Mouse (Mus musculus) neural tube, embryonic 11.5 days (tissue): ENCODE data around the gene Spryd7. TPM values are rescaled to one million over a fixed set of nuclear protein-coding genes. Genes with fewer than 3 reads are reported as not detected.
A peak's percentile ranks its signal among the peaks of the same experiment; 100 is the strongest.
"Not testable (repeated sequence)": the region's sequence is repeated elsewhere in the genome, so short reads cannot be mapped to it uniquely, and the experiment has no call there.

ENCODE experiments used
- ATAC-seq: fragments of 200-750 bp; cut with Nextera tagmentation; 2 replicates; pipeline ENCODE4 v1.8.0; 2017; ENCODE audit warnings: moderate number of reproducible peaks, mild to moderate bottlenecking, moderate TSS enrichment, moderate library complexity; ENCODE audit not compliant: insufficient read depth, low FRiP score, low TSS enrichment
- DNase-seq: peaks from one replicate; pipeline ENCODE4 v3.0.0-alpha.2; 2015; ENCODE audit warnings: low spot score
- H3K27ac ChIP-seq: fragments of 300-500 bp; sonication (generic); 2 replicates; pipeline ENCODE4 v1.5.1; 2014; ENCODE audit warnings: low read depth, mild to moderate bottlenecking, low read length
- H3K27me3 ChIP-seq: fragments of 300-500 bp; sonication (generic); 2 replicates; pipeline ENCODE4 v1.6.1; 2014; ENCODE audit warnings: mild to moderate bottlenecking, low read length, mixed read lengths; ENCODE audit not compliant: control insufficient read depth, insufficient read depth
- H3K36me3 ChIP-seq: fragments of 300-500 bp; sonication (generic); 2 replicates; pipeline ENCODE4 v1.6.1; 2014; ENCODE audit warnings: mild to moderate bottlenecking, low read length, moderate library complexity, mixed read lengths; ENCODE audit not compliant: control insufficient read depth, insufficient read depth
- H3K4me1 ChIP-seq: fragments of 300-500 bp; sonication (generic); 2 replicates; pipeline ENCODE4 v1.6.1; 2014; ENCODE audit warnings: low read length, mixed read lengths; ENCODE audit not compliant: control insufficient read depth, insufficient read depth
- H3K4me2 ChIP-seq: fragments of 300-500 bp; sonication (generic); 2 replicates; pipeline ENCODE4 v1.6.1; 2014; ENCODE audit warnings: low read depth, mild to moderate bottlenecking, moderate library complexity
- H3K4me3 ChIP-seq: fragments of 300-500 bp; sonication (generic); 2 replicates; pipeline ENCODE4 v1.5.1; 2014; ENCODE audit warnings: low read depth, low read length
- H3K9ac ChIP-seq: fragments of 300-500 bp; sonication (generic); 2 replicates; pipeline ENCODE4 v1.6.1; 2014; ENCODE audit warnings: mild to moderate bottlenecking, low read length
- H3K9me3 ChIP-seq: fragments of 300-500 bp; sonication (generic); 2 replicates; pipeline ENCODE4 v1.6.1; 2016; ENCODE audit warnings: low read length; ENCODE audit not compliant: control insufficient read depth
- WGBS: fragments of 180-500 bp; shearing (Covaris S2); extraction: QIAGEN DNeasy Blood & Tissue Kit; methylation state at CpG from one replicate; pipeline ENCODE4 v1.1.7; 2014; 5-methylcytosine and 5-hydroxymethylcytosine counted together
- polyA plus RNA-seq: library from polyadenylated mRNA; unstranded; fragments of >200 nt; fragmentation: Nextera tagmentation; extraction: Ambion mirVana; gene quantifications from 2 replicates; pipeline ENCODE4 v1.2.1, GENCODE M21; 2014

Gene Spryd7
- polyA plus RNA-seq, result 21.2 and 23.9 TPM in 2 replicates

- H3K36me3 ChIP-seq, result no peaks in the 10 kb centered on the region
- H3K4me2 ChIP-seq, result peak within 1 kb of the TSS; percentile 89
- peak within 1 kb of the TSS; percentile 67 for H3K27ac ChIP-seq
- under 1% methylated on average over 69 of the region's 72 CpGs for WGBS
- H3K9me3 ChIP-seq, result no peaks in the 10 kb centered on the region
- ATAC-seq, result peak; percentile 98
- DNase-seq, result peak; percentile 100
- no peaks in the 10 kb centered on the region for H3K4me1 ChIP-seq
- peak within 1 kb of the TSS; percentile 71 for H3K9ac ChIP-seq
- peak within 1 kb of the TSS; percentile 60 for H3K4me3 ChIP-seq
- no peaks in the 10 kb centered on the region for H3K27me3 ChIP-seq
Measured at GRCm38 (mm10) chr14:61556289-61557147, at the start of gene Spryd7. TSS of gene Spryd7 (minus strand) at chr14:61556886.

- DNase-seq, H3K9me3 ChIP-seq, H3K27me3 ChIP-seq, H3K4me2 ChIP-seq, H3K9ac ChIP-seq, H3K4me1 ChIP-seq, H3K36me3 ChIP-seq, H3K27ac ChIP-seq, ATAC-seq, H3K4me3 ChIP-seq: not testable (repeated sequence)
- 84% methylated on average over 2 of the region's 2 CpGs for WGBS
Measured at GRCm38 (mm10) chr14:61606088-61606487, 49.4 kb upstream of the Spryd7 start.

GRCm38 (mm10) chr14:61604081-61604480, 47.4 kb upstream of the Spryd7 start:
- no peak overlapping the region for H3K4me3 ChIP-seq
- H3K9ac ChIP-seq, result no peak overlapping the region
- ATAC-seq, result no peak
- H3K4me2 ChIP-seq, result no peak overlapping the region
- H3K9me3 ChIP-seq, result no peaks in the 10 kb centered on the region
- H3K36me3 ChIP-seq, result no peaks in the 10 kb centered on the region
- 89% methylated on average over 3 of the region's 3 CpGs for WGBS
- H3K27ac ChIP-seq, result no peak overlapping the region
- peaks cover 7% of the 10 kb centered on the region; the same call in 1 of the 2 replicates for H3K4me1 ChIP-seq
- no peaks in the 10 kb centered on the region for H3K27me3 ChIP-seq
- no peak for DNase-seq

DNA sequence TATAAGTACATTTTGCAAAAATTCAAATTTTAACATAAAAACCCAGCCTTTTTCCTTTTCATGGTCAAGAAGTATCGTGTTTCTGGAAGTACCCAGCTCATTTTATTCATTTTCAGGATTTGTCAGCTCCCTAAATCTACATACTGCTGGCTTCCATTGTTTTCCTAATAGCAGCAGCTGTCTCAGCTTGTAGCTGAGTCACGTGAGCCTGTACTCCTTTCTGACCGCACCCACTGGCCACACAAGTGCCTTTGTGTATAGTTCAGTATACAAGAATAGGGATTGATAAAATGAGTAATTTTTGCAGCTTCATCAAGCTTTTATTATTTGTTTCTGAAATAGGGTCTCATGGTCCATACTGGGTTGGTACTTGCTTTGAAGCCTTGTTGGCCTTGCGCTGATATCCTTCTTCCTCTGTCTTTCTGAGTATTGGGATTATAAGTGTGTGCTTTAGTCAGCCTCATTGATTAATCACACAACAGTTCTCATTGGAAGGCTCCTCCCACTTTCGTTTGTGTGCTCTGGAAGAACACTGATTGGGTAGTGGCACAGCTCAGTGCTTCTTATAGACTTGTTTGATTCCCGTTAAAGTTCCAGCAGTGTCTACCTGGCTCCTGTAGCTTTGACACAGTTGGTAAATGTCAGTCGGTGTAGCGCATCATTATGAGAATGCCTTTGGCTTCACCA, 46.5 kb upstream of the Spryd7 start:
- Histone ChIP-seq H3K27me3 (no peaks in the 10 kb centered on the region), H3K4me2 (no peak overlapping the region), H3K4me1 (peaks cover 7% of the 10 kb centered on the region; the same call in 1 of the 2 replicates), H3K36me3 (no peaks in the 10 kb centered on the region), H3K9me3 (no peaks in the 10 kb centered on the region), H3K9ac (no peak overlapping the region), H3K4me3 (no peak overlapping the region), H3K27ac (no peak overlapping the region)
- WGBS, result 74% methylated on average over 8 of the region's 8 CpGs
- ATAC-seq, result no peak
- DNase-seq, result peak; percentile 18

DNA sequence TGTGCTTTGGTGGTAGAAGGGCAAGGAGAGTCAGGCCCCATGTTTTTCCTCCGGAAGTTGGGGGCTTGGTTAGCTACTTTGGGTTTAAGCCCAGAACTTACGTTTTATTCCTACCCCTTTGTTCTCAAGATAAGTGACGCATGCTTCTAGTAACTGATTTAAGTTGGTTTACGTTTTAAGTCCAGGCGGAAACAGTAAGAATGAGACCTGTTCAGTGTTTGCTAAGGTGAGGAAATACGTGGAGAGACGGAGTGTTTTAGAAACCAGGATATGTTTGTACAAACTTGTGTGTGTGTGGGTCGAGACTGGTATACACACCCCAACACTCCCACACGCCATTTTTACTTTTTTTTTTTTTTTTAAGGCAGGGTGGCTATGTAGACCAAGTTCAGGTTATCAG, 44.7 kb upstream of the Spryd7 start:
- 92% methylated on average over 9 of the region's 9 CpGs for whole genome bisulfite sequencing
- H3K27me3 ChIP-seq, result no peaks in the 10 kb centered on the region
- ATAC-seq, result no peak
- H3K9me3 ChIP-seq, result no peaks in the 10 kb centered on the region
- H3K36me3 ChIP-seq, result no peaks in the 10 kb centered on the region
- no peak overlapping the region for H3K4me3 ChIP-seq
- no peak overlapping the region for H3K4me2 ChIP-seq
- H3K9ac ChIP-seq, result no peak overlapping the region
- H3K27ac ChIP-seq, result no peak overlapping the region
- DNase-seq, result no peak
- H3K4me1 ChIP-seq, result peaks cover 7% of the 10 kb centered on the region; the same call in 1 of the 2 replicates

DNA sequence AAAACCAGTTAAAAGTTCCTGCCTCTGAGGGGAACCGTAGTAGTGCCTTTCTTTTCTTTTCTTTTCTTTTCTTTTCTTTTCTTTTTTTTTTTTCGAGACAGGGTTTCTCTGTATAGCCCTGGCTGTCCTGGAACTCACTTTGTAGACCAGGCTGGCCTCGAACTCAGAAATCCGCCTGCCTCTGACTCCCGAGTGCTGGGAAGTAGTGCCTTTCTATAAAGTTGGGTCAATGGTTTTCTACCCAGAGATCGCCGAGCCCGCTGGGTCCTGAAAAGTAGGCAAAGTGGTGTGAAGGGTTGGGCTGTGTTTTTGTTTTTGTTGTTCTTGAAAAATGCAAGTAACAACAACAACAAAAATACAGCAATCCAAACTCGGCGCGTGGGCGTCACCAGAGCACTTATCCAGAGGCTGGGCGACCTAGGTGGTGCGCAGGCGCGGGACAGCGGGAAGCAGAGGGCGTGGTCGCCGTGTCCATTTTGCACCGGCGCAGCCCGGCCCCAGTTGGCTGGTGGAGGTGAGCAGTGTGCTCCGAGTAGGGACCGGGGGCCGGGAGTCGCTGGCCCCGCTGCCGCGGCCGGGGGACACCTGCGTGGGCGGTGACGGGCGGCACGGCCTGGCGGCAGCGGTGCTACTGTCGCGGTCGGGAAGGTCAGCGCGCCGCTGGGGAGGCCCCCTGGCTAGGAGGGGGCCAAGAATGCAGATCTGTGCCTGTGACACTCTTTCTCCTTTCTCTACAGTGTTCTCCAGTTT, 42.5 kb upstream of the Spryd7 start:
- peak overlapping the region; percentile 67 for H3K9ac ChIP-seq
- peaks cover 7% of the 10 kb centered on the region; the same call in 1 of the 2 replicates for H3K4me1 ChIP-seq
- H3K4me2 ChIP-seq, result peak overlapping the region; percentile 52
- 7% methylated on average over 44 of the region's 44 CpGs for WGBS
- H3K36me3 ChIP-seq, result no peaks in the 10 kb centered on the region
- 0 out of 2 replicates have a peak overlapping the region, but pooled peaks have one; percentile 41 for H3K27ac ChIP-seq
- ATAC-seq (peak; percentile 92), DNase-seq (peak; percentile 89)
- H3K27me3 ChIP-seq, result no peaks in the 10 kb centered on the region
- no peaks in the 10 kb centered on the region for H3K9me3 ChIP-seq
- peak overlapping the region; percentile 50 for H3K4me3 ChIP-seq

- no peak within 1 kb of the TSS for H3K27ac ChIP-seq
- ATAC-seq (no peak), DNase-seq (no peak)
- H3K4me1 ChIP-seq, result peaks cover 7% of the 10 kb centered on the region; the same call in 1 of the 2 replicates
- H3K36me3 ChIP-seq, result no peaks in the 10 kb centered on the region
- peak within 1 kb of the TSS; percentile 52 for H3K4me2 ChIP-seq
- H3K9me3 ChIP-seq, result no peaks in the 10 kb centered on the region
- WGBS, result 54% methylated on average over 5 of the region's 5 CpGs
- no peak within 1 kb of the TSS for H3K9ac ChIP-seq
- no peaks in the 10 kb centered on the region for H3K27me3 ChIP-seq
- peak within 1 kb of the TSS; percentile 50 for H3K4me3 ChIP-seq
Measured at GRCm38 (mm10) chr14:61597968-61598367, 41.3 kb upstream of the Spryd7 start, which contains the start of gene Trim13. TSS of gene Trim13 (plus strand) at chr14:61598247.

DNA sequence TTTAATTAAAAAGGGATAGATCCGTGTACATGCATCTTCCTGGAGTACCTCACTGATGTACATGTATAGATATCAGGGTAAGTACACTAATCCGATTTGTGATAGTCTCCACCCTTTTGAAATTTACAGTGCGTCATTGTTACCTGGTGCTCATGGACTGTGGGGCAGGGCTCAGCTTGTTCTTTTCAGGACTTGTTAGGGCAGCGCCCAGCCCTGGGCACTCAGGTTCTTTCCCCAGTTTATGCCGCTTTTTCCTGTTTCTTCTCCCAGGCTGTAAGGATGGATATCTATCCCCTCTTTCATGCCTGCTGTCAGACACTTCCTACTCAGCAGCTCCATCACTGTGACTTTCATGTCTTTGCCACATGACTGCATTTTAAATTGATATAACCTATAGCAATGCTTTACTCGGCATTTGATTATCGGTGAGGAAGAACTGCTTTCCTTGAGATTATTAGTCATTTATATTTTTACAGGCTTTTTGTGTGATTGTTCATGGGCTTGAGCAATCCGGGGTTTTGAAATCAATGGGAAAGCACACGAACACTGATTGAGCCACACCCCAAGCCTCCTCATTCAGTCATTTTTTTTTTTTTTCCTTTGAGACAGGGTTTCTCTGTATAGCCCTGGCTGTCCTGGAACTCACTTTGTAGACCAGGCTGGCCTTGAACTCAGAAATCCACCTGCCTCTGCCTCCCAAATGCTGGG, 40.2 kb upstream of the Spryd7 start:
- Histone ChIP-seq H3K27me3 (no peaks in the 10 kb centered on the region), H3K27ac (no peak overlapping the region), H3K4me1 (peaks cover 7% of the 10 kb centered on the region; the same call in 1 of the 2 replicates), H3K9ac (no peak overlapping the region), H3K9me3 (no peaks in the 10 kb centered on the region), H3K4me3 (no peak overlapping the region), H3K36me3 (no peaks in the 10 kb centered on the region), H3K4me2 (no peak overlapping the region)
- ATAC-seq, result no peak
- no peak for DNase-seq
- WGBS, result 92% methylated on average over 9 of the region's 9 CpGs
